Mouse (Mus musculus) lung, postnatal 0 days (tissue): ENCODE measurements at regions not wholly inside any gene's neighbourhood (a gene's known extent, or its start where the extent isn't known, plus 50 kb on each side); places are given as distances from the start of the nearest gene placed in this dataset.

Experiments
- ATAC-seq: fragments of 200-750 bp; cut with Nextera tagmentation; 2 replicates; pipeline ENCODE4 v1.8.0; 2017; ENCODE audit warnings: moderate library complexity
- DNase-seq: peaks from one replicate; pipeline ENCODE4 v3.0.0-alpha.2; 2016; ENCODE audit warnings: low spot score
- H3K27ac ChIP-seq: fragments of 300-500 bp; sonication (generic); 2 replicates; pipeline ENCODE4 v1.5.1; 2014; ENCODE audit warnings: antibody characterized with exemption, mild to moderate bottlenecking, low read length, mixed read lengths
- H3K27me3 ChIP-seq: fragments of 300-500 bp; sonication (generic); replicated peaks from 2 replicates; pipeline ENCODE4 v1.6.1; 2014; ENCODE audit warnings: low read length, mixed read lengths; ENCODE audit not compliant: insufficient read depth
- H3K36me3 ChIP-seq: fragments of 300-500 bp; sonication (generic); 2 replicates; pipeline ENCODE4 v1.6.1; 2014; ENCODE audit warnings: low read length, mixed read lengths; ENCODE audit not compliant: insufficient read depth
- H3K4me1 ChIP-seq: fragments of 300-500 bp; sonication (generic); 2 replicates; pipeline ENCODE4 v1.6.1; 2014; ENCODE audit warnings: antibody characterized with exemption, low read depth, low read length, mixed read lengths; ENCODE audit not compliant: insufficient read depth
- H3K4me2 ChIP-seq: fragments of 300-500 bp; sonication (generic); replicated peaks from 2 replicates; pipeline ENCODE4 v1.6.1; 2014; ENCODE audit warnings: low read depth, mild to moderate bottlenecking, low read length, moderate library complexity, mixed read lengths
- H3K4me3 ChIP-seq: fragments of 300-500 bp; sonication (generic); 2 replicates; pipeline ENCODE4 v1.5.1; 2014; ENCODE audit warnings: low read depth, low read length
- H3K9ac ChIP-seq: fragments of 300-500 bp; sonication (generic); replicated peaks from 2 replicates; pipeline ENCODE4 v1.6.1; 2014; ENCODE audit warnings: low read depth, mild to moderate bottlenecking
- H3K9me3 ChIP-seq: fragments of 300-500 bp; sonication (generic); 2 replicates; pipeline ENCODE4 v1.6.1; 2016; ENCODE audit warnings: low read length, mixed read lengths
- CTCF ChIP-seq: IDR thresholded peaks from 2 replicates; pipeline ENCODE4 v1.5.1; 2016; ENCODE audit warnings: antibody characterized with exemption, mild to moderate bottlenecking
- EP300 ChIP-seq: IDR thresholded peaks from 2 replicates; pipeline ENCODE4 v1.6.1; 2016; ENCODE audit warnings: antibody characterized with exemption, mild to moderate bottlenecking, control low read depth
- WGBS: fragments of 180-500 bp; shearing (Covaris S2); extraction: QIAGEN DNeasy Blood & Tissue Kit; methylation state at CpG from one replicate; pipeline ENCODE4 v1.1.7; 2014; 5-methylcytosine and 5-hydroxymethylcytosine counted together

DNA sequence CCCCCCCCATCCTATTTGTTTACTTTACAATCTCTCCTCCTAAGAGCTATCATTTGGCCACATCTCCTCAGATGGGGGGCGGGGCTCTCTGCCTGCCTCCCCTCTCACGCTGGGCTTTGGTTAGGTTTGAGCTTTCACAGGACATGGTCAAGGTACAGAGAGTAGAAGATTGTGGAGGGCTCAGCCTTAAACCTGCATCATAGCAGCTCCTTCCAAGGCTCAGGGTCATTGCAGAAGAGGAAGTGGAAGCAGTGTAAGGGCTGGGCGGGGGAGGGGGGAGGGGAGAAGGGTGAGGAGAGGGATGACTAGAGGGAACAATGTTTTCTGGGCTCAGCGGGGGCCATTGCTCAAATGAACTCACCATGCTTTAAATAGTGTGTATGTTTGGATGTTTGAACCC, 51.7 kb upstream of the Mphosph6 start:
- TF ChIP-seq EP300 (no peak), CTCF (no peak)
- ATAC-seq (no peak), DNase-seq (no peak)
- Histone ChIP-seq H3K27ac (no peak overlapping the region), H3K36me3 (no peaks in the 10 kb centered on the region), H3K9ac (no peak overlapping the region), H3K27me3 (no peaks in the 10 kb centered on the region), H3K4me2 (no peak overlapping the region), H3K9me3 (no peaks in the 10 kb centered on the region), H3K4me1 (peaks cover 3% of the 10 kb centered on the region; the same call in 1 of the 2 replicates), H3K4me3 (no peak overlapping the region)
- 30% methylated on average over 4 of the region's 4 CpGs for WGBS

DNA sequence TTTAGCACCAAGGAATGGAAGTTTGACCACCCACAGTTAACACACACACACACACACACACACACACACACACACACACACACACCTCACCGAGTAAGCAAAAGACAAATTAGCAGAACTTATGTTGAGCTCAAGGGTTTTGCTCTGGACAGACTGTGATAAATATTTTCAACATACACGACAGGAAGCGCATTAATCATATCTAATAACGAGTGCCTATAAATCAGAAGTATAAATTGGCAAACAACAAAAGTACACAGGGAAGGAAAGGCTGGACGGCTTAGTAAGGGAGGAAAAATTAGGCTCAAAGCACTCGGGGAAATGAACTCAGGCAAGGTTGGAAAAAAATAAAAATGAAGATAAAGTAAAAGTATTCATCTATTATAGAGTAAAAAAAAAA, 50.8 kb upstream of the Mphosph6 start:
- WGBS: 43% methylated on average over 6 of the region's 6 CpGs
- H3K9ac ChIP-seq: no peak overlapping the region
- DNase-seq (no peak), ATAC-seq (no peak)
- H3K36me3 ChIP-seq: no peaks in the 10 kb centered on the region
- H3K4me1 ChIP-seq: peaks cover 3% of the 10 kb centered on the region; the same call in 1 of the 2 replicates
- no peak overlapping the region for H3K27ac ChIP-seq
- H3K4me2 ChIP-seq: no peak overlapping the region
- H3K9me3 ChIP-seq: no peaks in the 10 kb centered on the region
- H3K4me3 ChIP-seq: no peak overlapping the region
- H3K27me3 ChIP-seq: no peaks in the 10 kb centered on the region
- TF ChIP-seq CTCF: no peak
- no peak for TF ChIP-seq EP300
